Mouse (Mus musculus): ENCODE data around the gene Metap2. TPM values are rescaled to one million over a fixed set of nuclear protein-coding genes. Genes with fewer than 3 reads are reported as not detected.

Metap2 gene
- polyA plus RNA-seq, 1 experiment from 2014 or later: 249 TPM

DNA sequence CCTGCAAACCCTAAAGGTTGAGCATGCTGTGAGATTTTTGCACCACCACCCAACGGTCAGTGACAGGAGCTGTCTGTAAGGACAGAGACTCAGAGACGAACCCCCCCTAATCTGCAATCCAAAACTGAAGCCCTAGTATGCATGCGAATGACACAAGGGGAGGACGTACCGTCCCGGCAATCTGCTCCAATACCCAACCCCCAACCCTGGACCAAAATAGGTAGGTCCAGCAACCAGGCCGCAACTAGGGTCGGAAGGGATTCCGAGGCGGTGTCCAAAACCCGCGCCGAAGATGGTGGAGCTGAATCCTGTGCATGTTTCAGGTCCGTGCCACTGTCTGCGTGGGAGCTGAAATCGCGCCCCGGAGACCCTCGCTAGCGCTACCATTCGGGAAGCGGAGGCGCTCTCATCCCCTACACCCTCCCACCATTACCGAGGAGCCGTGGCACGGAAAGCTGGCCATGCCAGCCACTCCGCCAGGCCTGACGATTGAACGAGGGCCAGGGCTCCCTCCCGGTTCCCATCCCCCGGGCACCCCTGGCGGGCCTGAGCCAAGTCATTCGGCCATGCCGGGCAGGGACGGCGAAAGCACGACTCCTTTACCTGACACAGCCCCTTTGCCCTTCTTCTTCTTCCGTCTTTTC lies 7.8 kb downstream of the Metap2 start:
- H3K9me3 ChIP-seq (replicated peaks): no peaks in the 10 kb centered on the region
- H3K27me3 ChIP-seq: no peaks in the 10 kb centered on the region
- H3K4me1 ChIP-seq (replicated peaks): peaks cover 81% of the 10 kb centered on the region
- WGBS (ENCODE audit: insufficient replicate concordance): under 1% methylated on average over 38 of the region's 38 CpGs
- H3K36me3 ChIP-seq: peaks cover 39% of the 10 kb centered on the region
- H3K4me2 ChIP-seq: peak overlapping the region; percentile 88
- ATAC-seq (ENCODE audit: low read depth) (0 out of 2 replicates have a peak, but pooled peaks have one; percentile 4), DNase-seq (no peak)
- peak overlapping the region; percentile 97 for H3K4me3 ChIP-seq (replicated peaks)
- peak overlapping the region; percentile 99 for H3K9ac ChIP-seq
- peak overlapping the region; percentile 97 for H3K27ac ChIP-seq

DNA sequence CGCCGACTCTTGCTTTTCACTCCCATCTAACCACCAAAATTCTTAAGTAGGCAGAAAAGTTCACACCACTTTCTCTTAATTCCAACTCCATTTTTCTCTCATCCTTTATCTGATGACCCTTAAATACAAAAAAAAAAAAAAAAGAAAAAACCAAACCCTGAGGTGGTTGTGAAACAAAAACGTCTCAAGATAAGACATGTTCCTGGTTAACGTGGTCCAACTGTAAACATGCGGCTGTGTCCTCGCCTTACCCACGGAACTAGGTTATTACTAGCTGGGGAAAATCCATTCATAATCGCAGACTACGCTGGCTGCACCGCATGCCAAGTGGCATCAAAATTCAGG lies 8.3 kb downstream of the Metap2 start:
- DNase-seq (no peak), ATAC-seq (ENCODE audit: low read depth) (no peak)
- peaks cover 43% of the 10 kb centered on the region for H3K36me3 ChIP-seq

DNA sequence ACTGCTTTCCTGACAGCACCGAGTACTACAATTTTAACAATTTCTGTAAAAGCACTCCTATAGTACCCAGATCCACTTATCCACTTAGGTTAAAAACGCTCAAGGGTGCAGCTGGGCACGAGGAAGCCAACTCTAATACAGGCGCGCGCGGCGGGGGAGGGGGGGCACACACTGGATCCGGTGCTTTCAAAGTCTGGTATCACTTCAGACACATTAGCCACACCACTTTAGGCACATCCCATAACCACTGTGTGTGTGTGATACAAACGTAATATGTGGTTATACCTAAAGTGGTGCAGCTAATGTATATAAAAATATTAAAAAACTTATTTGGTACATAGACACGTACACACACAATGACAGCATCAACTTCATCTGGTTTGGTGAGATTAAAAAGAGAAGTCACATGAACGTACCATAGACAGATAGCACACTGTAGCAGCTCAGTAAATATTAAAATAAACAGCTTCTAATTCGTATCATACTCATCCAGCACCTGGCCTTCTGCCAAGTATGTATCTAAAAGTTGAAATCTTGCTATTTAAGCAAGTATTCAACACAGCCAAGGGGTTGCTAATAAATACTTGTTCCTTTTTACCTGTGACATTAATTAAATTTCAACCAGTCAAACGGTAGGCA lies 10.9 kb downstream of the Metap2 start:
- no peaks in the 10 kb centered on the region for H3K9me3 ChIP-seq (replicated peaks)
- no peak for ATAC-seq (ENCODE audit: low read depth)
- peak overlapping the region; percentile 99; the same call in 1 of the 2 replicates for H3K9ac ChIP-seq
- peak overlapping the region; percentile 88 for H3K4me2 ChIP-seq
- H3K36me3 ChIP-seq: peaks cover 57% of the 10 kb centered on the region
- H3K27ac ChIP-seq: peak overlapping the region; percentile 64
- no peak for DNase-seq
- H3K4me1 ChIP-seq (replicated peaks): peaks cover 73% of the 10 kb centered on the region
- 69% methylated on average over 14 of the region's 14 CpGs for WGBS (ENCODE audit: insufficient replicate concordance)
- peak overlapping the region; percentile 97 for H3K4me3 ChIP-seq (replicated peaks)
- H3K27me3 ChIP-seq: no peaks in the 10 kb centered on the region

More for the DNA sequence above, 8.3 kb downstream of the Metap2 start:
- Histone ChIP-seq H3K4me3 (replicated peaks) (peak overlapping the region; percentile 97), H3K4me1 (replicated peaks) (peaks cover 81% of the 10 kb centered on the region), H3K27me3 (no peaks in the 10 kb centered on the region), H3K9me3 (replicated peaks) (no peaks in the 10 kb centered on the region), H3K4me2 (peak overlapping the region; percentile 88), H3K27ac (peak overlapping the region; percentile 97), H3K9ac (peak overlapping the region; percentile 99)
- 4% methylated on average over 10 of the region's 10 CpGs for WGBS (ENCODE audit: insufficient replicate concordance)

DNA sequence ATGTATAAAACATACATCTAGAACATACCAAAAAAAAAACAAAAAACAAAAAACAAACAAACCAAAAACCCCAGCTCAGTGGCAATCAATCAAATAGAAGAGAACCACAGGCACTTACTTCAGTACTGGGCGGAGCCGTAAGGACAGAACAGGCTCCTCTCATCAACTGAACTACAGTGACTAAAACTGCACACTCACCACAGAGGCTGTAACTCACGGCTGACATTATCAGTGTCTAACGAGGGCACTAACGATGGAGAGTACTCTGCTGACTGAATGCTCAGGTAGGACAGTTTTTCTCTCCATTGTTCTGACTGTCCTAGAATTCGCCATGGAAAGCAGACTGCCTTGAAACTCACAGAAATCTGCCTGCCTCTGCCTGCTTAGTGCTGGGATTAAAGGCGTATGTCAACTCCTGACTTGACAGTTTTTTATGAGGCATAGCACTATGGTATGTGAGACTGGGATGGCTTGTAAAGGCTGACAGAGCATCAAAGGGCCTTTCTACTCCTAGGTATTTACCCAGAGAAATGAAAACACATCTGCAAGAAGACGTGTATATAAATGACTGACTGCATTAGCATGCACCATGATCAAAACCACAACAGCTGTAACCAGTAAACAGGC lies 14.0 kb downstream of the Metap2 start:
- Histone ChIP-seq H3K27me3 (no peaks in the 10 kb centered on the region), H3K4me1 (replicated peaks) (peaks cover 71% of the 10 kb centered on the region), H3K4me2 (peak overlapping the region; percentile 58), H3K36me3 (peaks cover 83% of the 10 kb centered on the region), H3K9ac (peak overlapping the region; percentile 52), H3K27ac (peak overlapping the region; percentile 92), H3K9me3 (replicated peaks) (no peaks in the 10 kb centered on the region), H3K4me3 (replicated peaks) (peak overlapping the region; percentile 22; the same call in 1 of the 2 replicates)
- peak; percentile 98 for ATAC-seq (ENCODE audit: low read depth)
- DNase-seq: peak; percentile 66
- WGBS (ENCODE audit: insufficient replicate concordance): 32% methylated on average over 8 of the region's 8 CpGs

DNA sequence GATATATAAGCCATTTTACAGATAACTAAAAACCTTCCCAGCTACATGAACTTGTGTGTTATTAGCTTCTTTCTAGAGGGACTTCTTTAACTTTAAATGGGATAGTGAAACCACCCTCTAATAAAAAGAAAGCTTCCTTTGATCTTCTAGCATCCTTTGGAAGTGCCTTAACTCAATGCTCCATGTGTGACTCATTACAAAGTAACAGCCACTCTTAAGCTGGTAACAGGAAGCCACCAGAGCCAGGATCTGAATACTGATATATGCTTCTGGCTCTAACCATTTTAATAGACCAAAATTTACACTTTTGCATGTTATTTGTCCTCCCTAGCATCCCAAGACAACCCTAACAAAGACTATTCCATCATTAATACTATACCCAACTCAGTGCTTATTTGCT lies 15.0 kb downstream of the Metap2 start:
- no peak overlapping the region for H3K9ac ChIP-seq
- no peak overlapping the region for H3K4me2 ChIP-seq
- H3K4me3 ChIP-seq (replicated peaks): no peak overlapping the region
- H3K9me3 ChIP-seq (replicated peaks): no peaks in the 10 kb centered on the region
- DNase-seq (no peak), ATAC-seq (ENCODE audit: low read depth) (no peak)
- peaks cover 63% of the 10 kb centered on the region for H3K4me1 ChIP-seq (replicated peaks)
- 0 out of 2 replicates have a peak overlapping the region, but pooled peaks have one; percentile 54 for H3K27ac ChIP-seq
- H3K27me3 ChIP-seq: no peaks in the 10 kb centered on the region
- H3K36me3 ChIP-seq: peaks cover 82% of the 10 kb centered on the region

DNA sequence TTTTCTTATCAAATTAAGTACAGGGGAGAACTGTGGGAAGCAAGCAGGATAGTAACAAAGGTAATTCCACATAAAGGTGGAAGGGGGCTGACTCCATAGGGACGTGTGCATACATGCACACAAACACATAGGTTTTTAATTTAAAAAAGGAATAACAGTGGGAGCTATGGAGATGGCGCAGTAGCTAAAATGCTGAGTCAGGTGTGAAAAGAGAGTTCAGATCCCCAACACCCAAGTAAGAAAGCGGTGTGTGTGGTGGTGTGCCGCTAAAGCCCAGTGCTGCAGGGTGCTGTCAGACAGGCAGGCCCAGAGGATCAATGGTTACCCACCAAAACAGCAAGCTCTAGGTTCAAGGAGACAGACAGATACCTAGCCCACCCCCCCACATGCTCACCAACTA lies 18.2 kb downstream of the Metap2 start:
- DNase-seq (no peak), ATAC-seq (ENCODE audit: low read depth) (no peak)
- 89% methylated on average over 4 of the region's 4 CpGs for WGBS (ENCODE audit: insufficient replicate concordance)
- H3K9me3 ChIP-seq (replicated peaks): no peaks in the 10 kb centered on the region
- H3K4me2 ChIP-seq: no peak overlapping the region
- peaks cover 79% of the 10 kb centered on the region for H3K36me3 ChIP-seq
- H3K9ac ChIP-seq: no peak overlapping the region
- H3K4me1 ChIP-seq (replicated peaks): peaks cover 31% of the 10 kb centered on the region
- no peak overlapping the region for H3K4me3 ChIP-seq (replicated peaks)
- H3K27me3 ChIP-seq: no peaks in the 10 kb centered on the region
- no peak overlapping the region for H3K27ac ChIP-seq

DNA sequence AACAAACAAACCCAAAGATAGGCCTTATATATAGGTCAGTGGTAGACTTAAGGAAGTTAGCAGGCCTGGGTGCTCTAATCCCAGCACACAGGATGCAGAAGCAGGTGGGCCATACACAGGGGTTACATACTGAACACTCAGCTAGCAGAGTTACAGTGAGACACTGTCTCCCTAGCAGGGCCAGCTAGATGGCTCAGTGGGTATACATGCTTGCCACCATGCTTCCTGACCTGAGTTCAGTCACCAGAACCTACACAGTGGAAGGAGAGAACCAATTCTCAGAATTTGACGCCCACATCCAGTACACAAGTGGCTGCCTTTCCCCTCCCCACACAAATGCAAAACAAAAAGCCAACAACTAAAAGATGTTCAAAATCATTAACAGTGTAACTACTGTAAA lies 20.1 kb downstream of the Metap2 start:
- H3K36me3 ChIP-seq: peaks cover 86% of the 10 kb centered on the region
- H3K9ac ChIP-seq: no peak overlapping the region
- DNase-seq (no peak), ATAC-seq (ENCODE audit: low read depth) (no peak)
- no peaks in the 10 kb centered on the region for H3K9me3 ChIP-seq (replicated peaks)
- no peak overlapping the region for H3K4me3 ChIP-seq (replicated peaks)
- 84% methylated on average over 1 of the region's 1 CpGs for WGBS (ENCODE audit: insufficient replicate concordance)
- H3K4me2 ChIP-seq: no peak overlapping the region
- H3K27me3 ChIP-seq: no peaks in the 10 kb centered on the region
- H3K27ac ChIP-seq: no peak overlapping the region
- H3K4me1 ChIP-seq (replicated peaks): peaks cover 13% of the 10 kb centered on the region; the same call in 1 of the 2 replicates

DNA sequence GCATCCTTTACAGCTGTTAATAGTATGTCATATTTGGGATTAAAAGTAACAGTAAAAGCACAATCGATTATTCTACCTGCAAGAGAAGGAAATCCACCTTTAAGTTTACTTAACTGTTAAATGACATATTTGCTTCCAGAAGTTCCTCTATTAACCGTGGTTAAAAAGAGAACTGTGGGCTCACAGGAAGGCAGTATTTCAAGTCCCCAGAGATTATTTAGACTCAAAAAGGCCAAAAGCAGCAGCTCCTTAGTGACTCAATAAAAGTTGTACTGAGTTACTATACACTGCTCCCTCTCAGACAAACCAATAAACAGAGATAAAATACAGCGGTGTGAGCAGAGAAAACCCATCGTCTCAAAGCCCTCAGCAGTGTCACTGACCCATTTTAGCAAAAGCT lies 28.0 kb downstream of the Metap2 start:
- no peak for DNase-seq
- Histone ChIP-seq H3K4me2 (no peak overlapping the region), H3K27ac (no peak overlapping the region), H3K9ac (no peak overlapping the region), H3K4me3 (replicated peaks) (no peak overlapping the region), H3K4me1 (replicated peaks) (no peaks in the 10 kb centered on the region), H3K36me3 (peaks cover 96% of the 10 kb centered on the region), H3K27me3 (no peaks in the 10 kb centered on the region), H3K9me3 (replicated peaks) (no peaks in the 10 kb centered on the region)
- ATAC-seq (ENCODE audit: low read depth): no peak
- 79% methylated on average over 4 of the region's 4 CpGs for WGBS (ENCODE audit: insufficient replicate concordance)

DNA sequence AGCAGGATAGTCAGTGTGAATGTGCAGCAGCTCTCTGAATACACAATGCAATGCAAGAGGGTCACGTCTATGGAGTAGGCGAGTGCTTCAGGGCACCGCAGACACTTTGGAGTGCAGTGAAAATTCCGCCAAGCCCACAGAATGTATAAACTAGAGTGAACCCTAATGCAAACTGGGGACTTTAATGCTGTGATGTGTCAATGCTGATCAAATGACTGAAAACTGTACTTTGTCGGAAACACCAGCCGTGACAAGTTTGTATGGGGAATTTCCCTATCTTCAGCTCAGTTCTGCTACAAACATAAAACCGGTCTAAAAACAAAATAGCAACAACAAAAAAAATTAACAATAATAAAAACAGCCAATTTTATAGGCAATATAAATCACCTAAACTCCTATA lies 28.5 kb downstream of the Metap2 start:
- Histone ChIP-seq H3K4me2 (no peak overlapping the region), H3K4me3 (replicated peaks) (no peak overlapping the region), H3K9ac (no peak overlapping the region), H3K27ac (no peak overlapping the region), H3K9me3 (replicated peaks) (no peaks in the 10 kb centered on the region), H3K36me3 (peaks cover 96% of the 10 kb centered on the region), H3K4me1 (replicated peaks) (no peaks in the 10 kb centered on the region), H3K27me3 (no peaks in the 10 kb centered on the region)
- DNase-seq (no peak), ATAC-seq (ENCODE audit: low read depth) (no peak)
- 91% methylated on average over 7 of the region's 7 CpGs for WGBS (ENCODE audit: insufficient replicate concordance)

DNA sequence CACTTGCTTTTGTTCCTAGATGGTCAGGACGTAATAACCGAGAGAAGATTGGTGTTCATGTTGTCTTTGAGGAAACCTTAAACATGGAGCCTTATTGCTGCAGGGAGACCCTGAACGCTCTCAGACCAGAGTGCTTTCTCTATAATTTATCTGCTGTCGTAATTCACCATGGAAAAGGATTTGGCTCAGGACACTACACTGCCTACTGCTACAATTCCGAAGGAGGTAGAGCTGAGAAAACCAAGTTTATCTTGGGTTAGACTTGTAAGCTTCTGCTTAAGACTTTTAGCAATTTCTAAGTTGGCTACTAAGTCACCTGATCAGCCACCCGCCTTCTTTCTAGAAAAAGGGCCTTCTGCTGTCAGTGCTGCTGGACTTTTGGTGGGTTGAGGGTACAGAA lies 40.8 kb downstream of the Metap2 start:
- no peak for ATAC-seq (ENCODE audit: low read depth)
- 91% methylated on average over 6 of the region's 6 CpGs for WGBS (ENCODE audit: insufficient replicate concordance)
- Histone ChIP-seq H3K4me3 (replicated peaks) (no peak overlapping the region), H3K4me1 (replicated peaks) (no peaks in the 10 kb centered on the region), H3K9me3 (replicated peaks) (no peaks in the 10 kb centered on the region), H3K9ac (no peak overlapping the region), H3K27me3 (no peaks in the 10 kb centered on the region), H3K36me3 (peaks cover 35% of the 10 kb centered on the region), H3K4me2 (no peak overlapping the region), H3K27ac (no peak overlapping the region)
- DNase-seq: no peak

DNA sequence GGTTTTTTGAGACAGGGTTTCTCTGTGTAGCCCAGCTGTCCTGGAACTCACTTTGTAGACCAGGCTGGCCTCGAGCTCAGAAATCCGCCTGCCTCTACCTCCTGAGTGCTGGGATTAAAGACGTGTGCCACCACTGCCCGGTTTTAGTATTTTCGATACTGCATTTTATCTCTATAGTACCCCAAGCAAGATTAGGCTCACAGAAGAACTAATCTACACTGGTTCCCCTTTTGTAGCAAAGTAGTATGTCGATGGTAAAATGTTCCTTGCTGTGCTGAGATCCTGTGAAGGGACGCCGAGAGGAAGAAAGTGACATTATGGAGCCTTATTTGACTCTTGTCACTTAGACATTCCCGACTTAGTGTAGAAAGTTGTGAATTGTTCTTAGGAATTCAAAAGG lies 41.8 kb downstream of the Metap2 start:
- Histone ChIP-seq H3K9me3 (replicated peaks) (no peaks in the 10 kb centered on the region), H3K4me2 (no peak overlapping the region), H3K9ac (no peak overlapping the region), H3K27ac (no peak overlapping the region), H3K27me3 (no peaks in the 10 kb centered on the region), H3K36me3 (peaks cover 26% of the 10 kb centered on the region), H3K4me1 (replicated peaks) (no peaks in the 10 kb centered on the region), H3K4me3 (replicated peaks) (no peak overlapping the region)
- 65% methylated on average over 9 of the region's 9 CpGs for WGBS (ENCODE audit: insufficient replicate concordance)
- no peak for ATAC-seq (ENCODE audit: low read depth)
- DNase-seq: no peak

Data from liver, embryonic 13.5 days (tissue).